Mouse (Mus musculus): ENCODE data around the gene Phtf2.
"Not testable (repeated sequence)": the region's sequence is repeated elsewhere in the genome, so short reads cannot be mapped to it uniquely, and the experiment has no call there.

Gene Phtf2

GRCm38 (mm10) chr5:20765365-20765920 lies 116.5 kb downstream of the Phtf2 start:
- in situ Hi-C loops (cut with MboI): no loop called here

GRCm38 (mm10) chr5:20762441-20762840 lies 119.5 kb downstream of the Phtf2 start:
- in situ Hi-C loops (cut with MboI): not testable (repeated sequence)

DNA sequence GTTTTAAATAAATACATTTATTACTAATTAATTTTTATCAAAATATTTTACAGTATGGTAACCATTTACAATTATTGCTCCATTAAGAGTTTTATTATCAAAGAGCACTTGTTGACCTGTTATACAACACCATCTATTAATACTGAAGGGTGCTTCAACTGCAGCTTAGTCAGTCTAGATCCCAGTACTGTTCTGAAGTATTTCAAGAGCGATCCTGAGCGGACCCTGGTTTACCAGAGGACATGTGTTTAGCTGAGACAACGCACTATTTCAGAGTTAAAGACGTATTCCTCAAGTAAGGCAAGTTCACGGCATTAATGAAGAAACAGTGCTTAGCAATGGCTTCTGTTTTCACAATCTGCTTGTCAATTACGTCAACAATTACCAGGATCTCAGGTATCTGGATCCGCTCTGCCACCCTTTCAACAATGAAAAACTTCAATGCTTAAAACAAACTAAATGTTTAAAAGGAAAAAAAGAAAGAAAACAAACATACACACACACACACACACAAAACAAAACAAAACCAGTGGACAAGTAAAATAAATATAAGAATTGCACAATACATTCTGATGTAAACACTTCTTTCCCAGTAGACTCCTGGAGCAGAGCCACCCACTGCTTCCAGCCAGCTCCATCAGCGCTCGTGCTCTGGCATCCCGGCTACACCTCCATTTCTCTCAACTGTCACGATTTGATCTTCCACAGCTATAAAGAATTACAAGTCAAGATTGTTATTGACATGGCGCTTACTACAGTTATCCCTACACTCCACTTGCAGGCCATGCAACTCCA lies 121.4 kb downstream of the Phtf2 start:
- in situ Hi-C loops (cut with MboI): no loop called here

DNA sequence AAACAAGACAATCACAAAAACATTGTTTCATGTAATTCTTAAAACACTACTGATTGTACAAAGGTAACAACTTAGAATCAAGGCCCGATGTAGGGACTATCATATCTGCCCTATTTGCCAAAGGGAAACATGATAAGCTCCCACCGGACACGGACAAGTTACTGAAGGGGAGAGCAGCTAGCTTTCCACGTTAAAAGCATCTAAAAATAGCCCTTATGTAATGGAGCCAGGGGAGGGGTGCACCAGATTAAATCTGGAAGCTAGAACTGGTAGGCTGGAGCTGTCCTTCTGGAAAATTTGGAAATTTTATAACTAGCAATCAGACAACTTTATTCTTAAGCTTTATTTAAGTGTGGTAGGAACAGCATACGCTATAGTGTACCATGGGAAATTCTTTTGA lies 122.2 kb downstream of the Phtf2 start:
- in situ Hi-C loops (cut with MboI): no loop called here

- in situ Hi-C loops (cut with MboI): no loop called here
These were observed 128.0 kb downstream of the Phtf2 start for GRCm38 (mm10) chr5:20753963-20754362.

DNA sequence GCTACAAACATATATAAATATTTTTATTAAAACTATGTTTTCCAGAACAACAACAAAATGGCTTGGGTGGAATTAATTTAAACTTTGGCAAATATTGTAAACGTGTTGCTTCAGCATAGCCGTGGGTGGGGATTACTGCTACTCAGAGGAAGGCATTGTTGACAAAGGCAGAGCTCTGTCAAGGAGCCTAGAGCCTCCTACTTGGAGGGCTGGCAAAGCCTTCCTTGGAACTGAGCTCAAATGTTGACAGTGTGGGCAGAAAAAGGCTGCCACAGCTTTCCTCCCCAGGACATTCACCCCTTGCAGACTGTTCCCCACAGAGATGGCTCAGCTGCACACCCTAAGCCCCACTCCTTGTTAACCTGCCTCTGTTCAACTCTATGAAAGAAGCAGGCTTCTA lies 128.8 kb downstream of the Phtf2 start:
- in situ Hi-C loops (cut with MboI): no loop called here

GRCm38 (mm10) chr5:20751696-20752095 lies 130.2 kb downstream of the Phtf2 start:
- in situ Hi-C loops (cut with MboI): no loop called here

DNA sequence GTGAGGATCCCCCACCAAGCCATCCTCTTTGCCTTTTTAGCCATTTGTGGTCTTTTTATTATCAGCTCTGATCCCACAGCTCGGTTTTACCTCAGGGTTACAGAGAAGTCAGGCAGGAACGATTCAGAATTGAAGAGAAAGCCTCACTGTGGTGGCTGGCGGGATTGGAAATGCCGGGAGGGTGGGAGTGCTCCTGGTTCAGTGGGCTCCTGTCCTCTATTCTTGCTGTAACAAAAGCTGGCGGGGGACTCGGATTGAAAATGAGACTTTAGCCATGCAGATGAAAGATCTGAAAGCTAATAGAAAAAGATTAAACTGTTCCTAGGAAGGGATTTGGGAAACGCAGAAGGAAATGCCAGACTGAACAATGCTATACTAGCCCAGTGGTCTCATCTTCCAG lies 130.9 kb downstream of the Phtf2 start:
- in situ Hi-C loops (cut with MboI): no loop called here

DNA sequence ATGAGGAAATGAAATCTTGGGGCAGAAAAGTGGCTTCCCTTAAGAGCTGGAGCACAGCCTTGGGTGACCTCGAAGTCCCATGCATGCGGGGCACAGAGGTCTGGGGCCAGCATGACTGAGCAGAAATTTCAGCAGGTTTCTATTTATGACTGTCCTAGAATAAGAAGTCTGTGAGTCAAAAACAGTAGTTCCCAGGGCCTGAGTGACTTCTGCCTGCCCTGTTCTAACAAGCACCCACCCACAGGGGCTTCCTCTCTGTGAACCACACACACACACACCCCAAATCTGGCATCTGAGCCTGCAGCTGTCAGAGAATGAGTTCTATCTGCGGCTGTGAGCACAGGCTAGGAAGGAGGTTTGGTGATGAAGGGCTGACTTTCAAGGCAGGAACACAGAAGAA lies 132.4 kb downstream of the Phtf2 start:
- in situ Hi-C loops (cut with MboI): no loop called here

DNA sequence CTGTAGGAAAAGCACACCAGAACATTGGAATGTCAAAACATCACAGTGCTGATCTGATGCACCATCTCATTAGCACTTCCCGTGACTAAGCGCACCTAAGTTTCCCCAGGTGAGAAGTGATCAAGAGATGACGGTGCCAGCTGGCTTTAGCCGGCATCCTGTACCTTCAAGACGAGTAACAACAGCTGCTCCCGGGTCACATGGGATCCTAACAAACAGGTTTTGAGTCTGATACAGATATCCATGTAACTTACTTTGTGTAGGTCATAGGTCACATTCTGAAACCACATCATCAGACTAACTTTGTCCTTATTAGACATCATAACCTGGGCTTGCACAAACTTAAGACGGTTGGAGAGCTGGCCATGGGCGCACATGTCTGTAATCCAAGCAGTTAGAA lies 133.1 kb downstream of the Phtf2 start:
- in situ Hi-C loops (cut with MboI): no loop called here

DNA sequence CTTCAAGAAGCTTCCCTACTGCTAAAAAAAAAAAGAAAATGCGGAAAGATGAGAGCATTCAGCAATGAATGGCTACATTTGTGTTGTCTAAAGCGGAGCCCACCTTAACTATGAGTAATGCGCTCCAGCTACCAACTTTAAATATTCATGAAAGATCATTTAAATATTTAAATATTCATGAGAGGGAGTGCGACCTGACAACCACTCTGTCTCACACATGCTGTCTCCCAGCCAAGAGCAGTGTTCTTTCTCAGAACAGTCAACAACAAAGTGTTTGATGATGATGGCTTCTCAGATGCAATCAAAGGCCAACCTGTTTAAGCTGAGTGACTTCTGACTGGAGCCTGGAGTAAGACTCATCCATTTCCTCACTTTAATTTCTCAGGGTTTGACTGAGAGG lies 133.8 kb downstream of the Phtf2 start:
- in situ Hi-C loops (cut with MboI): no loop called here

DNA sequence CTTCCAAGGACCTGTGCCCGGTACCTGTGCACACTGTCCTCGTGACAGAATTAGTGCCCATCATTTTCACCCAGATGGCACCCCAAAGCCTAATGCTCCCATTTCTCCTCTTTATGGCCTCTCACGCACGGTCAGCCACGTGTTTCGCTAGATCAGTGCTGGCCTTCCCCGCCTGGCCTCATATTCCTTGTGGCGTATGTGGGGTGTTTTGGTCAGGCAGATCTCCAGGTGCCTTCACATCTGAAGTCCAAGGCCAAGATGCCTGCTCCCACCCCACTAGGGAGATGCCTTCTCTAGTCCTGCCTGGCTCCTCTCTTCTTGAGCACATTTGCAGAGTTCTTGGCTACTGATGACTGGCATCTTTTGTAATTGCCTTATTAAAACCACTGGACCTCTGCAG lies 140.0 kb downstream of the Phtf2 start:
- in situ Hi-C loops (cut with MboI): no loop called here

- in situ Hi-C loops (cut with MboI): no loop called here
These were observed 140.7 kb downstream of the Phtf2 start for GRCm38 (mm10) chr5:20741193-20741592.

GRCm38 (mm10) chr5:20738795-20739194 lies 143.1 kb downstream of the Phtf2 start:
- in situ Hi-C loops (cut with MboI): no loop called here

GRCm38 (mm10) chr5:20723226-20723625 lies 158.7 kb downstream of the Phtf2 start:
- in situ Hi-C loops (cut with MboI): not testable (repeated sequence)

- in situ Hi-C loops (cut with MboI): no loop called here
These were observed 161.6 kb downstream of the Phtf2 start for GRCm38 (mm10) chr5:20720201-20720900.

GRCm38 (mm10) chr5:20715980-20716379 lies 165.9 kb downstream of the Phtf2 start:
- in situ Hi-C loops (cut with MboI): not testable (repeated sequence)

DNA sequence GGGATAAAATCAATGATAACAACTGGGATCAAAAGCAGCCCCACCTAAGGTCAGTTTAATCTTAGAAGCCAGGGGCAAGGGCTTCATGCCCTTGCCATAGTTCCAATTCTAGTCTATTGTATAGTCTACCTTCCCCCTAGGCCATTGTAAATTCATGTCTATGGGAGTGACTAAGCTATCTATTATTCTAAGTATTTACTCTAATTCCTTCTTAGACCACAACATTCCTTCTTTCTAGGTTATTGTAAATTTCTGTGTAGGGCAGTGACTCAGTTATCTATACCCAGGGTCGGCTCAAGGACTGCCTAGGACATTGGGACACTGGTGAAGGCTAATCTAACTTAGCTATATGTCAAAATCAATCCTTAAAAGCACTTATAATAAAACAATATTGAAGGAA lies 167.3 kb downstream of the Phtf2 start:
- in situ Hi-C loops (cut with MboI): not testable (repeated sequence)

DNA sequence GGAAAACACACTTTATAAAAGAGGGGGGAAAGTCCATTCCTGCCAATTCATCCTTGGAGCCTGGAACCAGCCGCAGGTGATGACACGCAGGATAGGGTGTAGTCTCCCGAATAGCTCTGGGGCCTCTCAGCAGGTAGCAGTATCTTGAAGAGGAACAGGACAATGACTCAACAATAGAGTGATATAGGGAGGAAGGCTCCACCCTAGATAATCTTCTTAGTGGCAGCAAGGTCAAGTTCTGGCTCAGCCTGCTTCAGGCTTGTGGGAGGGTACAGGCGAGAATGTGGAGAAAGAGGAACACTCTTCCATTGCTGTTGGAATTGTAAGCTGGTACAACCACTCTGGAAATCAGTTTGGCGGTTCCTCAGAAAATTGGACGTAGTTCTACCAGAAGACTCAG lies 171.1 kb downstream of the Phtf2 start:
- in situ Hi-C loops (cut with MboI): not testable (repeated sequence)

Measured in mature B cell (primary cell).